9 mouse cellular contexts compared by ENCODE assay signal in genomic region chr10:58254635-58255175, GRCm38 (mm10). TPM values are rescaled to one million over a fixed set of nuclear protein-coding genes. Genes with fewer than 3 reads are reported as not detected.
DNase-seq lines count a peak whose midpoint lies in the region; ATAC-seq lines count a peak whose summit lies in the region.
"Had no signal": no experiment of that assay in that cellular context is flagged by ENCODE, and none has a peak within 500 bp of the region (broad histone marks: within the 10 kb centered on the region; RNA-seq: fewer than 3 reads in every experiment).

No protein-coding gene starts in this region.

- H3K27ac ChIP-seq in neural tube, embryonic 11.5 days (ENCODE audit: low read depth, low read length) = no peak overlapping the region
- peak overlapping the region; percentile 17; the same call in 1 of the 2 replicates for H3K27ac ChIP-seq in hindbrain, embryonic 16.5 days (ENCODE audit: low read depth, low read length)
- H3K27ac ChIP-seq in midbrain, embryonic 14.5 days (replicated peaks; ENCODE audit: low read depth, low read length) = no peak overlapping the region

- ATAC-seq in cerebellum, adult (ENCODE audit: insufficient number of reproducible peaks, low FRiP score, low TSS enrichment) = no peak
- peak; percentile 35 for ATAC-seq in neural tube, embryonic 11.5 days (ENCODE audit: insufficient read depth, low FRiP score, low TSS enrichment)
- ATAC-seq in hindbrain, embryonic 16.5 days = peak; percentile 27
- ATAC-seq in midbrain, embryonic 14.5 days (ENCODE audit: low FRiP score, low TSS enrichment) = peak; percentile 24

- peak overlapping the region; percentile 48 for H3K4me2 ChIP-seq in neural tube, embryonic 11.5 days (ENCODE audit: low read depth)
- peak overlapping the region; percentile 75 for H3K4me2 ChIP-seq in hindbrain, embryonic 16.5 days (ENCODE audit: low read length)
- peak overlapping the region; percentile 62 for H3K4me2 ChIP-seq in midbrain, embryonic 14.5 days (ENCODE audit: low read length)

- H3K9me3 ChIP-seq in neural tube, embryonic 11.5 days (ENCODE audit: control insufficient read depth, low read length) = no peaks in the 10 kb centered on the region
- no peaks in the 10 kb centered on the region for H3K9me3 ChIP-seq in hindbrain, embryonic 16.5 days (ENCODE audit: control insufficient read depth, low read length)
- no peaks in the 10 kb centered on the region for H3K9me3 ChIP-seq in midbrain, embryonic 14.5 days (ENCODE audit: control insufficient read depth, low read length)

- 43% methylated on average over 6 of the region's 6 CpGs for WGBS in neural tube, embryonic 11.5 days
- 26% methylated on average over 6 of the region's 6 CpGs for WGBS in hindbrain, embryonic 16.5 days
- WGBS in midbrain, embryonic 14.5 days = 27% methylated on average over 6 of the region's 6 CpGs

- H3K4me3 ChIP-seq in neural tube, embryonic 11.5 days (ENCODE audit: low read depth, low read length) = peak overlapping the region; percentile 84
- peak overlapping the region; percentile 95 for H3K4me3 ChIP-seq in hindbrain, embryonic 16.5 days (ENCODE audit: low read length)
- peak overlapping the region; percentile 86 for H3K4me3 ChIP-seq in midbrain, embryonic 14.5 days (replicated peaks; ENCODE audit: low read depth, low read length)

- H3K36me3 ChIP-seq in neural tube, embryonic 11.5 days (ENCODE audit: control insufficient read depth, insufficient read depth, low read length) = no peaks in the 10 kb centered on the region
- peaks cover 7% of the 10 kb centered on the region for H3K36me3 ChIP-seq in hindbrain, embryonic 16.5 days (ENCODE audit: control insufficient read depth, insufficient read depth, low read length)
- peaks cover 13% of the 10 kb centered on the region for H3K36me3 ChIP-seq in midbrain, embryonic 14.5 days (ENCODE audit: control insufficient read depth, insufficient read depth, low read length)

- H3K4me1 ChIP-seq in neural tube, embryonic 11.5 days (ENCODE audit: control insufficient read depth, insufficient read depth, low read length) = no peaks in the 10 kb centered on the region
- H3K4me1 ChIP-seq in hindbrain, embryonic 16.5 days (ENCODE audit: control insufficient read depth, insufficient read depth, low read depth, low read length) = peaks cover 10% of the 10 kb centered on the region
- H3K4me1 ChIP-seq in midbrain, embryonic 14.5 days (ENCODE audit: control insufficient read depth, insufficient read depth, low read length) = peaks cover 10% of the 10 kb centered on the region; the same call in 1 of the 2 replicates

- H3K9ac ChIP-seq in neural tube, embryonic 11.5 days (ENCODE audit: low read length) = peak overlapping the region; percentile 74; the same call in 1 of the 2 replicates
- peak overlapping the region; percentile 56 for H3K9ac ChIP-seq in hindbrain, embryonic 16.5 days (ENCODE audit: low read depth, low read length)
- peak overlapping the region; percentile 78 for H3K9ac ChIP-seq in midbrain, embryonic 14.5 days (replicated peaks; ENCODE audit: low read length)

- no peaks in the 10 kb centered on the region for H3K27me3 ChIP-seq in neural tube, embryonic 11.5 days (ENCODE audit: control insufficient read depth, insufficient read depth, low read length)
- no peaks in the 10 kb centered on the region for H3K27me3 ChIP-seq in hindbrain, embryonic 16.5 days (replicated peaks; ENCODE audit: control insufficient read depth, insufficient read depth, low read length)
- no peaks in the 10 kb centered on the region for H3K27me3 ChIP-seq in midbrain, embryonic 14.5 days (ENCODE audit: control insufficient read depth, insufficient read depth, low read length)

- DNase-seq in cerebellum, adult 18-20 months = peak; percentile 5 to 20
- DNase-seq in neural tube, embryonic 11.5 days (ENCODE audit: low spot score) = no peak
- no peak for DNase-seq in neural tube, embryonic 10.5 days (ENCODE audit: extremely low spot score, low spot score)
- peak; percentile 25 for DNase-seq in midbrain, embryonic 14.5 days
- no peak for DNase-seq in gastrocnemius, adult 18-20 months (ENCODE audit: low spot score)
- DNase-seq in right cerebral cortex, postnatal 14 days = no peak

RNA-seq across cellular contexts. Expression of gene Gcc2, which starts 0.6 kb away (rescaled TPM):
- 39.0 and 40.5 TPM in 2 replicates for polyA plus RNA-seq in neural tube, embryonic 11.5 days (2014; fragmentation: Nextera tagmentation; extraction: Ambion mirVana)
- polyA plus RNA-seq in hindbrain, embryonic 16.5 days (2015; fragmentation: Nextera tagmentation; extraction: Ambion mirVana) = 61.2 and 72.2 TPM in 2 replicates
- 80.5 and 93.6 TPM in 2 replicates for polyA plus RNA-seq in midbrain, embryonic 14.5 days (2014; fragmentation: Nextera tagmentation; extraction: Ambion mirVana)
- 10 to 100 TPM; 18.8 to 25.7 TPM for total RNA-seq in gastrocnemius, adult 18-20 months (2021)

RNA-seq across cellular contexts. Expression of gene Gm4981, which starts 18.2 kb away (rescaled TPM):
- polyA plus RNA-seq in neural tube, embryonic 11.5 days (2014; fragmentation: Nextera tagmentation; extraction: Ambion mirVana) = not detected in 2 replicates
- not detected in 2 replicates for polyA plus RNA-seq in hindbrain, embryonic 16.5 days (2015; fragmentation: Nextera tagmentation; extraction: Ambion mirVana)
- not detected in 2 replicates for polyA plus RNA-seq in midbrain, embryonic 14.5 days (2014; fragmentation: Nextera tagmentation; extraction: Ambion mirVana)
- total RNA-seq in gastrocnemius, adult 18-20 months (2021) = not detected

RNA-seq across cellular contexts. Expression of gene Duxf3, which starts 22.2 kb away (rescaled TPM):
- not detected in 2 replicates for polyA plus RNA-seq in neural tube, embryonic 11.5 days (2014; fragmentation: Nextera tagmentation; extraction: Ambion mirVana)
- polyA plus RNA-seq in hindbrain, embryonic 16.5 days (2015; fragmentation: Nextera tagmentation; extraction: Ambion mirVana) = not detected in 2 replicates
- polyA plus RNA-seq in midbrain, embryonic 14.5 days (2014; fragmentation: Nextera tagmentation; extraction: Ambion mirVana) = not detected in 2 replicates
- total RNA-seq in gastrocnemius, adult 18-20 months (2021) = not detected
- total RNA-seq: layer of hippocampus, postnatal 14 days had no signal

RNA-seq across cellular contexts. Expression of gene AW822073, which starts 30.0 kb away (rescaled TPM):
- not detected in 2 replicates for polyA plus RNA-seq in neural tube, embryonic 11.5 days (2014; fragmentation: Nextera tagmentation; extraction: Ambion mirVana)
- not detected in 2 replicates for polyA plus RNA-seq in hindbrain, embryonic 16.5 days (2015; fragmentation: Nextera tagmentation; extraction: Ambion mirVana)
- not detected in 2 replicates for polyA plus RNA-seq in midbrain, embryonic 14.5 days (2014; fragmentation: Nextera tagmentation; extraction: Ambion mirVana)
- not detected for total RNA-seq in gastrocnemius, adult 18-20 months (2021)
- total RNA-seq: layer of hippocampus, postnatal 14 days had no signal

Comparison
In these comparisons a context has a peak if more than half of its experiments do, and no peak if none do; other contexts are left out.
1. DNase-seq: peak in cerebellum, adult 18-20 months (2 of 2) and midbrain, embryonic 14.5 days (single experiment); none in neural tube, embryonic 11.5 days (single experiment), neural tube, embryonic 10.5 days (single experiment), gastrocnemius, adult 18-20 months (single experiment) and right cerebral cortex, postnatal 14 days (single experiment).
2. Peak in every context shown above with its lines, with median percentiles within 50 percentile points of each other: H3K4me2 ChIP-seq, H3K4me3 ChIP-seq and H3K9ac ChIP-seq.